Mouse (Mus musculus) liver, postnatal 0 days (tissue): ENCODE results near the gene Elf2.

Experiments
- CTCF ChIP-seq: sonication (generic); IDR thresholded peaks from 2 replicates; pipeline ENCODE4 v1.5.1; 2016; ENCODE audit warnings: antibody characterized with exemption, low read depth
- EP300 ChIP-seq: IDR thresholded peaks from 2 replicates; pipeline ENCODE4 v1.6.1; 2016; ENCODE audit warnings: antibody characterized with exemption, low read depth, mild to moderate bottlenecking

DNA sequence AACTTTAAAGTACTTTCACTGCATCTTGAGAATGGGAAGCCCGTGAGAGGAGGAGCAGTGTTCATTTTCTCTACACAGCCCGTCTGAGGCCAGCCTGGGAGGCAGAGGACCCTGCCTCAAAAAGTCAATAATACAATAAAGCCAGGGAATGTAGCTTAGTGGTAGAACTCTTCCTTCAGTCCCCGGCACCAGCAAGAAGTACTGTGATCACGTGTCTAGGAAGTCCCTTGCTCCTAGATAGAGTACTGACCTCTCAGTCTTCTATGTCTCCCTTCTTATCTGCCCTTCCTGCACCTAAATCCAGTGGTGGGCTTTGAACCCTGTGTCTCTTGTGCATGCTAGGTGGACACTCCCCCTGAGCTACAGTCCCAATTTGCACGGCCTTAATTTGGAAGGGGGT, 109.6 kb downstream of the Elf2 start:
- TF ChIP-seq CTCF (no peak), EP300 (no peak)
